Mouse (Mus musculus) embryo, embryonic 11.5 days (tissue): ENCODE measurements around the gene Erp27.

Source experiments
- DNase-seq: peaks from one replicate; pipeline ENCODE4 v3.0.0-alpha.2; 2012; ENCODE audit warnings: low read depth, low spot score

The Erp27 gene

DNA sequence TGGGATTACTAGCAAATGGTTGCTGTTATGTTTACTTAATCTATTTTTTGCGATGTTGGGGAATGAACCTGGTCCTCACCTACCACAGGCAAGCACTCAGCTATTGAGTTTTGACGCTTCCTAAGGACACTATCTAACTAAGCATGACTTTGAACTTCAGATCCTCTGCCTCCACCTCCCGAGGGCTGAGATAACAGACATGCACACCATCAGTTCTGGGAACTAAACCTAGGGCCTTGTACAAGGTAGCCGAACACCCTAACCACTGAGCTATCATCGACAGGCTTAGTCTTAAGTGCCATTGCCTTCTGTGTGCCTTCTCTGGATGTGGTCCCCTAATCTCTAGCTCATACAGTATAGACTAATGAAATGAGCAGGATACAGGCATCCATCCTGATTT is 56.6 kb downstream of the Erp27 start:
- DNase-seq = no peak

DNA sequence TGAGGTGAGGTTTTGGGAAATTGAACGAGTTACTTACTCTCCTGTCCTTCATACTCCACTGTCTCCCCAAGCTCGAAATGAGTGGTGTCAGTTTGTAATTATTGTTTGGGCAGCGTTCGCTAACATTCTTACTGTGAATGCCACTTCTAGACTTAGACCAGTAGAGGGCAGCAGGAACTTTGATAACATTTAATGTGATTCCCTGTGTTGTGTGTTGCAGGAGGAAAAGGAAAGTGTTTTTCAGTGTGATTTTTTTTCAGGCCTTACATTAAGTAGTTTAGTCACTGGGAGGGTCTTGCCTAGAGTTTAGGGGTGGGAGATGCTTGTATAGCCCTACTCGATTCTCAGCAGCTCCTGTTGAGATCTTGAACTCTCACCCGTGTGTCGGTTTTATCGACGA is 61.0 kb downstream of the Erp27 start:
- peak; percentile 49 for DNase-seq

DNA sequence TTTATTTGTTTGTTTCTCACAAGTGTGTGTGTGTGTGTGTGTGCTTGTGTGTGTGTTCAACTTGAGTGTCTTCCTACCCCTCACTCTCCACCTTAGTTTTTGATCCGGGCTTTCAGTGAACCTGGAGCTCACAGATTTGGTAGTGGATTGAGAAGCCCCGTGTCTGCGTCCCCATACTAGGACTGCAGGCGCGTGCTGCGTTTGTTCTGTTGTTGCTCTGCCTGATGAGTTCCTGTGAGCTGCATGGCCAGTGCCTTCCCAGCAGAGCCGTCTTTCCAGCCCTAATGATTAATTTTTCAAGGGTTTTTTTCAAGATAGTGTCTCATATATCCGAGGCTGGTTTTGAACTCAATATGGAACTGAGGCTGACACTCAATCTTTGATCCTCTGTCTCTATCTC is 63.6 kb downstream of the Erp27 start:
- DNase-seq = no peak

DNA sequence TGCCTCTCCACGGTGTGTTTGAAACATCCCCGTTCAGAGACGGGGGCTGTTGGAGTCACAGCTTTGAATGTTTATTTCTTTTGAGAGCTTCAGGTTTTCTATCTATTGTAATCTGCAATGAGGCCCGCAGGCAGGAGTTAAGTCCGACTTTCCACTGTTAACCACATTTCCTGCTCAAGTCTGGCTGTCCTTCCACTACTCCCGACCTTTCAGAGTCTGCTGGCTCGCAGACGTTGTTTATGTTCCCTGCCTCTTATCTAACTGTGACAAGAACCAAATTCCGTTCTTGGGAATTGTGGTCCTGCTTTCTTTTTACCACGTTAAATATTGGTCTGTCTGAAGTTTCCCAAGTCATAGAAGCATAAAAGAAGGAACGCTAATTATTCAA is 64.1 kb downstream of the Erp27 start:
- DNase-seq = no peak
